24 mouse cellular contexts compared by ENCODE assay signal in genomic region chr16:62798808-62799207, GRCm38 (mm10). TPM values are rescaled to one million over a fixed set of nuclear protein-coding genes. Genes with fewer than 3 reads are reported as not detected.
DNase-seq lines count a peak whose midpoint lies in the region; ATAC-seq lines count a peak whose summit lies in the region.
"Had no signal": no experiment of that assay in that cellular context is flagged by ENCODE, and none has a peak within 500 bp of the region (broad histone marks: within the 10 kb centered on the region; RNA-seq: fewer than 3 reads in every experiment).

No protein-coding gene starts in this region.

- H3K4me3 ChIP-seq in embryonic facial prominence, embryonic 13.5 days = no peak overlapping the region
- no peak overlapping the region for H3K4me3 ChIP-seq in embryonic facial prominence, embryonic 10.5 days
- H3K4me3 ChIP-seq in limb, embryonic 15.5 days = no peak overlapping the region
- H3K4me3 ChIP-seq in limb, embryonic 10.5 days = no peak overlapping the region
- H3K4me3 ChIP-seq in stomach, embryonic 16.5 days (replicated peaks; ENCODE audit: low read length) = no peak overlapping the region
- H3K4me3 ChIP-seq in midbrain, embryonic 13.5 days (replicated peaks) = no peak overlapping the region
- no peak overlapping the region for H3K4me3 ChIP-seq in midbrain, embryonic 15.5 days
- H3K4me3 ChIP-seq: forebrain, embryonic 13.5 days; heart, embryonic 10.5 days; hindbrain, embryonic 12.5 days had no signal

- H3K27me3 ChIP-seq in embryonic facial prominence, embryonic 13.5 days = no peaks in the 10 kb centered on the region
- no peaks in the 10 kb centered on the region for H3K27me3 ChIP-seq in embryonic facial prominence, embryonic 10.5 days (replicated peaks; ENCODE audit: low read depth, poor library complexity, severe bottlenecking)
- H3K27me3 ChIP-seq in limb, embryonic 15.5 days = no peaks in the 10 kb centered on the region
- H3K27me3 ChIP-seq in limb, embryonic 10.5 days (ENCODE audit: low read depth, poor library complexity, severe bottlenecking) = no peaks in the 10 kb centered on the region
- H3K27me3 ChIP-seq in stomach, embryonic 16.5 days (ENCODE audit: control insufficient read depth, insufficient read depth, low read length) = no peaks in the 10 kb centered on the region
- H3K27me3 ChIP-seq in midbrain, embryonic 13.5 days = no peaks in the 10 kb centered on the region
- H3K27me3 ChIP-seq in midbrain, embryonic 15.5 days (replicated peaks) = no peaks in the 10 kb centered on the region
- H3K27me3 ChIP-seq: CH12.LX; forebrain, embryonic 13.5 days; hindbrain, embryonic 12.5 days; Patski had no signal

- WGBS in embryonic facial prominence, embryonic 13.5 days = 88% methylated on average over 3 of the region's 3 CpGs
- WGBS in embryonic facial prominence, embryonic 10.5 days = 91% methylated on average over 3 of the region's 3 CpGs
- WGBS in limb, embryonic 15.5 days = 73% methylated on average over 3 of the region's 3 CpGs
- WGBS in limb, embryonic 10.5 days = 96% methylated on average over 3 of the region's 3 CpGs
- 91% methylated on average over 3 of the region's 3 CpGs for WGBS in stomach, embryonic 16.5 days
- 98% methylated on average over 3 of the region's 3 CpGs for WGBS in midbrain, embryonic 13.5 days
- 94% methylated on average over 3 of the region's 3 CpGs for WGBS in midbrain, embryonic 15.5 days

- no peaks in the 10 kb centered on the region for H3K9me3 ChIP-seq in embryonic facial prominence, embryonic 13.5 days
- no peaks in the 10 kb centered on the region for H3K9me3 ChIP-seq in embryonic facial prominence, embryonic 10.5 days
- no peaks in the 10 kb centered on the region for H3K9me3 ChIP-seq in limb, embryonic 15.5 days
- no peaks in the 10 kb centered on the region for H3K9me3 ChIP-seq in limb, embryonic 10.5 days (replicated peaks)
- H3K9me3 ChIP-seq in stomach, embryonic 16.5 days (replicated peaks; ENCODE audit: control insufficient read depth, low read length) = no peaks in the 10 kb centered on the region
- H3K9me3 ChIP-seq in midbrain, embryonic 13.5 days = no peaks in the 10 kb centered on the region
- H3K9me3 ChIP-seq in midbrain, embryonic 15.5 days = no peaks in the 10 kb centered on the region
- H3K9me3 ChIP-seq: forebrain, embryonic 13.5 days; heart, embryonic 10.5 days; hindbrain, embryonic 12.5 days had no signal

- no peak for DNase-seq in embryonic facial prominence, embryonic 10.5 days (ENCODE audit: low spot score)
- DNase-seq in limb, embryonic 10.5 days (ENCODE audit: low spot score) = no peak
- DNase-seq: adrenal gland, postnatal 14 days; cerebellum, adult 11-12 months; cerebellum, adult 9-10 months; cerebellum, postnatal 25 days; forebrain, postnatal 0 days; gastrocnemius, postnatal 36 days; heart, adult 18-20 months; heart, postnatal 36 days had no signal

- no peak overlapping the region for H3K4me2 ChIP-seq in embryonic facial prominence, embryonic 13.5 days
- no peak overlapping the region for H3K4me2 ChIP-seq in limb, embryonic 15.5 days
- no peak overlapping the region for H3K4me2 ChIP-seq in stomach, embryonic 16.5 days (ENCODE audit: low read depth, low read length)
- H3K4me2 ChIP-seq in midbrain, embryonic 13.5 days (replicated peaks) = no peak overlapping the region
- no peak overlapping the region for H3K4me2 ChIP-seq in midbrain, embryonic 15.5 days
- H3K4me2 ChIP-seq: forebrain, embryonic 13.5 days; hindbrain, embryonic 12.5 days had no signal

- H3K36me3 ChIP-seq in embryonic facial prominence, embryonic 13.5 days = peaks cover 23% of the 10 kb centered on the region
- peaks cover 16% of the 10 kb centered on the region for H3K36me3 ChIP-seq in embryonic facial prominence, embryonic 10.5 days (replicated peaks)
- H3K36me3 ChIP-seq in limb, embryonic 15.5 days = peaks cover 14% of the 10 kb centered on the region
- peaks cover 17% of the 10 kb centered on the region for H3K36me3 ChIP-seq in limb, embryonic 10.5 days
- no peaks in the 10 kb centered on the region for H3K36me3 ChIP-seq in stomach, embryonic 16.5 days (ENCODE audit: control insufficient read depth, insufficient read depth, low read length)
- peaks cover 25% of the 10 kb centered on the region for H3K36me3 ChIP-seq in midbrain, embryonic 13.5 days
- peaks cover 15% of the 10 kb centered on the region; the same call in 1 of the 2 replicates for H3K36me3 ChIP-seq in midbrain, embryonic 15.5 days (replicated peaks)

- H3K4me1 ChIP-seq in embryonic facial prominence, embryonic 13.5 days = no peaks in the 10 kb centered on the region
- H3K4me1 ChIP-seq in embryonic facial prominence, embryonic 10.5 days = no peaks in the 10 kb centered on the region
- no peaks in the 10 kb centered on the region for H3K4me1 ChIP-seq in limb, embryonic 15.5 days
- H3K4me1 ChIP-seq in limb, embryonic 10.5 days = no peaks in the 10 kb centered on the region
- H3K4me1 ChIP-seq in stomach, embryonic 16.5 days (ENCODE audit: control insufficient read depth, insufficient read depth, low read length) = no peaks in the 10 kb centered on the region
- H3K4me1 ChIP-seq in midbrain, embryonic 13.5 days (replicated peaks) = no peaks in the 10 kb centered on the region
- H3K4me1 ChIP-seq in midbrain, embryonic 15.5 days = no peaks in the 10 kb centered on the region
- H3K4me1 ChIP-seq: forebrain, embryonic 13.5 days; hindbrain, embryonic 12.5 days had no signal

- no peak for ATAC-seq in embryonic facial prominence, embryonic 13.5 days (ENCODE audit: insufficient number of reproducible peaks, insufficient read depth, low FRiP score, low TSS enrichment, low read depth)
- no peak for ATAC-seq in limb, embryonic 15.5 days (ENCODE audit: insufficient number of reproducible peaks, low FRiP score, low TSS enrichment, low read depth)
- no peak for ATAC-seq in stomach, embryonic 16.5 days (ENCODE audit: insufficient read depth, low FRiP score)
- ATAC-seq in midbrain, embryonic 13.5 days = no peak
- no peak for ATAC-seq in midbrain, embryonic 15.5 days (replicated peaks)
- ATAC-seq: activated CD4-positive, CD25-positive, alpha-beta regulatory T cell, adult 4 months; forebrain, embryonic 13.5 days; forebrain, postnatal 0 days; hindbrain, embryonic 16.5 days; inflammation-experienced regulatory T-cells, adult 6 months; Patski had no signal

- H3K9ac ChIP-seq in embryonic facial prominence, embryonic 13.5 days = no peak overlapping the region
- H3K9ac ChIP-seq in limb, embryonic 15.5 days = no peak overlapping the region
- H3K9ac ChIP-seq in stomach, embryonic 16.5 days (ENCODE audit: low read length) = no peak overlapping the region
- no peak overlapping the region for H3K9ac ChIP-seq in midbrain, embryonic 13.5 days (replicated peaks)
- H3K9ac ChIP-seq in midbrain, embryonic 15.5 days = no peak overlapping the region
- H3K9ac ChIP-seq: forebrain, embryonic 13.5 days; forebrain, postnatal 0 days; hindbrain, embryonic 12.5 days had no signal

- H3K27ac ChIP-seq in embryonic facial prominence, embryonic 13.5 days = peak overlapping the region; percentile 13; the same call in 1 of the 2 replicates
- no peak overlapping the region for H3K27ac ChIP-seq in embryonic facial prominence, embryonic 10.5 days (replicated peaks)
- peak overlapping the region; percentile 12; the same call in 1 of the 2 replicates for H3K27ac ChIP-seq in limb, embryonic 15.5 days
- H3K27ac ChIP-seq in limb, embryonic 10.5 days = no peak overlapping the region
- peak overlapping the region; percentile 16; the same call in 1 of the 2 replicates for H3K27ac ChIP-seq in stomach, embryonic 16.5 days (ENCODE audit: low read length)
- no peak overlapping the region for H3K27ac ChIP-seq in midbrain, embryonic 13.5 days
- H3K27ac ChIP-seq in midbrain, embryonic 15.5 days = no peak overlapping the region
- H3K27ac ChIP-seq: forebrain, embryonic 13.5 days; heart, embryonic 10.5 days; hindbrain, embryonic 12.5 days had no signal

RNA-seq across cellular contexts. Expression of gene Nsun3, which starts 12.2 kb away (rescaled TPM):
- polyA plus RNA-seq in embryonic facial prominence, embryonic 13.5 days (2015; fragmentation: Nextera tagmentation; extraction: Ambion mirVana) = 7.6 and 10.7 TPM in 2 replicates
- polyA plus RNA-seq in embryonic facial prominence, embryonic 10.5 days (2016; fragmentation: Nextera tagmentation; extraction: Ambion mirVana) = 6.1 and 7.4 TPM in 2 replicates
- polyA plus RNA-seq in limb, embryonic 15.5 days (2015; fragmentation: Nextera tagmentation; extraction: Ambion mirVana) = 7.6 and 8.1 TPM in 2 replicates
- polyA plus RNA-seq in limb, embryonic 10.5 days (2016; fragmentation: Nextera tagmentation; extraction: Ambion mirVana) = 6.3 and 7.8 TPM in 2 replicates
- 8.6 and 9.4 TPM in 2 replicates for polyA plus RNA-seq in stomach, embryonic 16.5 days (2015; fragmentation: Nextera tagmentation; extraction: Ambion mirVana)
- 10.4 and 11.4 TPM in 2 replicates for polyA plus RNA-seq in midbrain, embryonic 13.5 days (2015; fragmentation: Nextera tagmentation; extraction: Ambion mirVana)
- 11.6 and 11.7 TPM in 2 replicates for polyA plus RNA-seq in midbrain, embryonic 15.5 days (2015; fragmentation: Nextera tagmentation; extraction: Ambion mirVana)

RNA-seq across cellular contexts. Expression of gene Stx19, which starts 15.7 kb away (rescaled TPM):
- 1.2 and 1.5 TPM in 2 replicates for polyA plus RNA-seq in embryonic facial prominence, embryonic 13.5 days (2015; fragmentation: Nextera tagmentation; extraction: Ambion mirVana)
- polyA plus RNA-seq in embryonic facial prominence, embryonic 10.5 days (2016; fragmentation: Nextera tagmentation; extraction: Ambion mirVana) = 0.36 TPM in 2 replicates
- polyA plus RNA-seq in limb, embryonic 15.5 days (2015; fragmentation: Nextera tagmentation; extraction: Ambion mirVana) = 1.7 and 2.1 TPM in 2 replicates
- polyA plus RNA-seq in limb, embryonic 10.5 days (2016; fragmentation: Nextera tagmentation; extraction: Ambion mirVana) = 0.19 and 0.34 TPM in 2 replicates
- polyA plus RNA-seq in stomach, embryonic 16.5 days (2015; fragmentation: Nextera tagmentation; extraction: Ambion mirVana) = 7.3 and 8.4 TPM in 2 replicates
- polyA plus RNA-seq in midbrain, embryonic 13.5 days (2015; fragmentation: Nextera tagmentation; extraction: Ambion mirVana) = 0.50 and 0.52 TPM in 2 replicates
- 0.49 and 0.50 TPM in 2 replicates for polyA plus RNA-seq in midbrain, embryonic 15.5 days (2015; fragmentation: Nextera tagmentation; extraction: Ambion mirVana)
- polyA plus RNA-seq: cortical plate, adult 2 months had no signal

RNA-seq across cellular contexts. Expression of gene Arl13b, which starts 48.0 kb away (rescaled TPM):
- polyA plus RNA-seq in embryonic facial prominence, embryonic 13.5 days (2015; fragmentation: Nextera tagmentation; extraction: Ambion mirVana) = 27.4 and 29.2 TPM in 2 replicates
- polyA plus RNA-seq in embryonic facial prominence, embryonic 10.5 days (2016; fragmentation: Nextera tagmentation; extraction: Ambion mirVana) = 18.3 and 19.6 TPM in 2 replicates
- 25.2 and 27.3 TPM in 2 replicates for polyA plus RNA-seq in limb, embryonic 15.5 days (2015; fragmentation: Nextera tagmentation; extraction: Ambion mirVana)
- polyA plus RNA-seq in limb, embryonic 10.5 days (2016; fragmentation: Nextera tagmentation; extraction: Ambion mirVana) = 16.2 and 18.1 TPM in 2 replicates
- 15.9 and 16.4 TPM in 2 replicates for polyA plus RNA-seq in stomach, embryonic 16.5 days (2015; fragmentation: Nextera tagmentation; extraction: Ambion mirVana)
- 13.3 and 14.8 TPM in 2 replicates for polyA plus RNA-seq in midbrain, embryonic 13.5 days (2015; fragmentation: Nextera tagmentation; extraction: Ambion mirVana)
- 15.9 and 16.7 TPM in 2 replicates for polyA plus RNA-seq in midbrain, embryonic 15.5 days (2015; fragmentation: Nextera tagmentation; extraction: Ambion mirVana)

RNA-seq across cellular contexts. Expression of gene Pros1, which starts 55.3 kb away (rescaled TPM):
- polyA plus RNA-seq in embryonic facial prominence, embryonic 13.5 days (2015; fragmentation: Nextera tagmentation; extraction: Ambion mirVana) = 48.1 and 49.3 TPM in 2 replicates
- polyA plus RNA-seq in embryonic facial prominence, embryonic 10.5 days (2016; fragmentation: Nextera tagmentation; extraction: Ambion mirVana) = 16.9 and 18.0 TPM in 2 replicates
- 52.9 and 58.4 TPM in 2 replicates for polyA plus RNA-seq in limb, embryonic 15.5 days (2015; fragmentation: Nextera tagmentation; extraction: Ambion mirVana)
- 15.8 and 16.5 TPM in 2 replicates for polyA plus RNA-seq in limb, embryonic 10.5 days (2016; fragmentation: Nextera tagmentation; extraction: Ambion mirVana)
- 42.8 and 43.9 TPM in 2 replicates for polyA plus RNA-seq in stomach, embryonic 16.5 days (2015; fragmentation: Nextera tagmentation; extraction: Ambion mirVana)
- 9.1 and 9.3 TPM in 2 replicates for polyA plus RNA-seq in midbrain, embryonic 13.5 days (2015; fragmentation: Nextera tagmentation; extraction: Ambion mirVana)
- 9.0 and 9.1 TPM in 2 replicates for polyA plus RNA-seq in midbrain, embryonic 15.5 days (2015; fragmentation: Nextera tagmentation; extraction: Ambion mirVana)

Comparison
In these comparisons a context has a peak if more than half of its experiments do, and no peak if none do; other contexts are left out.
1. H3K27ac ChIP-seq: peak in embryonic facial prominence, embryonic 13.5 days (single experiment), limb, embryonic 15.5 days (single experiment) and stomach, embryonic 16.5 days (single experiment); none in embryonic facial prominence, embryonic 10.5 days (single experiment), limb, embryonic 10.5 days (single experiment), midbrain, embryonic 13.5 days (single experiment) and midbrain, embryonic 15.5 days (single experiment).